Mouse (Mus musculus): ENCODE results near the gene Lrrc32.

- no peak for TF ChIP-seq POLR2A (IDR thresholded peaks at IDR 0.05; ENCODE audit: borderline replicate concordance, low read depth, low read length)
- TF ChIP-seq CTCF (IDR thresholded peaks at IDR 0.05; ENCODE audit: low read depth, low read length): no peak
These were observed 24.2 kb downstream of the Lrrc32 start for GRCm38 (mm10) chr7:98513251-98513650.

All from bone marrow macrophage, adult 2 months (primary cell).